Mouse (Mus musculus) ZHBTc4 (cell line): Measurements from ENCODE around the gene Tktl1.
A peak's percentile ranks its signal among the peaks of the same experiment; 100 is the strongest.
"Not testable (repeated sequence)": the region's sequence is repeated elsewhere in the genome, so short reads cannot be mapped to it uniquely, and the experiment has no call there.

Experiments used
- DNase-seq: peaks from one replicate; pipeline ENCODE4 v3.0.0-alpha.2; 2011; ENCODE audit warnings: low read depth, low spot score

Gene Tktl1

DNA sequence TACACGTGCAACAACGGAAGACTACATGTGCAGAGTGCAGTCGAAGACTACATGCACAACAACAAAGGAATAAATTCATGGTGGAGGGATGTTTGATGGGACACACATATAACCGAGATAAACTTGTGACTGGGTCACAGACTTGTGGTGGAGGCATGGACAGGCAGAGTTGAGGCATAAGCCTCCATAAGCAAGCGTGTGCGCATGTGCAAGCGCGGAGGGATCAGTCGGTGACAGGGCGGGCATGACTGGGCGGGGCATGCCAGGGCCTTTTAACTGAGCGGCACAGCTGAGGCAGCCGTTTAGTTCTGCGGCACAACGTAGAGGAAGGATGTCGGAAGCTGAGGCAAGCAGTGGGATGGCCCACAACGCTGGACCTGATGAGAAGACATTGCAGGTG lies at the start of gene Tktl1:
Tktl1 (plus strand) TSS at position 301 of the 400 bp plus-strand sequence.
- DNase-seq: peak; percentile 29

DNA sequence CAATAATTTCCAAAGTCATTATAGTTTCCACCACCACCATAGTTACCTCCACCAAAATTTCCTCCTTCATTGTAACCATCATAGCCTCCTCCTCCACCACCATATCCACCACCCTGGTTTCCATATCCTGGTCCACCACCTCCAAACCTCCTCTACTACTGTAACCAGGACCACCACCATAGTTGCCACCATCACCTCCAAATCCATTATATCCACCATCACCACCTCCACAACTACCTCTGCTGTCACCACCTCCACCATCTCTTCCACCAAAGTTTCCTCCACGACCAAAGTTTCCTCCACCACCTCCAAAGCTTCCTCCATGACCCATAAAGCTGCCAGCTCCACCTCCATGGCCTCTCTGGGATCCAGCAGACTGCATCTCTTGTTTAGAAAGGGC lies 41.8 kb upstream of the Tktl1 start, which contains the start of gene Mecp2:
Mecp2 (minus strand) TSS at position 101 of the 400 bp plus-strand sequence.
- not testable (repeated sequence) for DNase-seq

DNA sequence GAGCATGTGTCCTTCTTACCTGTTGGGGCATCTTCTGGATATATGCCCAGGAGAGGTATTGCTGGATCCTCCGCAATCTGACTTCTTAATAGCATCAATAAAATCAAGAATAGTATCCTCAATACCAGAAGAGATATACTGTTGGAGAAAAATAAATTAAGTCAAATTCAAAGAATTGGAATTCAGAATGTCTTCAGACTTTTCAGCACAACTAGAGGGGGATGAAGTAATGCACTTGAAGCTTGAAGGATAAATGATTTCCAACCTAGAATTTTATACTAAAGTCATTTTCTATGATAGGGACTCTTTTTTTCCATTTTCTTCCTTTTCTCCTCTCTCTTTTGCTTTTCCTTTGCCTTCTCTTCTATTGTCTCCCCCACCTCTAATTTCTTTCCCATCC lies 9.3 kb upstream of the Tktl1 start, which contains the start of gene Tex28:
Tex28 (minus strand) TSS at position 101 of the 400 bp plus-strand sequence.
- no peak for DNase-seq

DNA sequence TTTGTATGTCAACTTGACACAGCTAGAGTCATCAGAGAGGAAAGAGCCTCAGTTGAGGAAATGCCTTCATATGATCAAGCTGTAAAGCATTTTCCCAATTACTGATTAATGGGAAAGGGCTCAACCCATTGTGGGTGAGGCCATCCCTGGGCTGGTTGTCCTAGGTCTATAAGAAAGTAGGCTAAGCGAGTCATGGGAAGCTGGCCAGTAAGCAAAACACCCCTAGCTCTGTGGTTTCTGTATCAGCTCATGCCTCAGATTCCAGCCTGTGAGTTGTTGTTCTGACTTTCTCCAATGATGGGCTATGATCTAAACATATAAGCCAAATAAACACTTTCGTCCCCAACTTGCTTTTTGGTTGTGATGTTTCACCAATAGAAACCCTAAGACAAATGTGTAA lies 26.5 kb downstream of the Tktl1 start:
- DNase-seq: no peak

DNA sequence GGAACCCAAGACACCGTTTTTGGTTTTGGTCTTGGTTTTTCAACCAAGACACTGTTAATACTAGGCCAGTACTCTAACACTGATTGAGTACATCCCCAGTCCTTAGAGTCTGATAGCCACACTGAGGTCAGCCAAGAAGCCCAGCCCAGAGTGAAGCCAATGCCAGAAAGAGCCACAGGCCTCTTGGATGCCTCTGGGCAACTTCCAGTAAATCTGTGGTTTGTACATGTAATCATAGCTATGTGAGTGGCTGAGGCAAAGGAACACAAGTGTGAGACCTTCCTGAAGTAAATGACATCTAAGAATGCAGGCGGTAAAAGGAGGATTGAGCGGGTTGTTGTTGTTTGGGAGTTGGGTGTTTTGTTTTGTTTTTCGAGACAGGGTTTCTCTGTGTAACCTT lies 41.4 kb downstream of the Tktl1 start:
- DNase-seq: no peak

DNA sequence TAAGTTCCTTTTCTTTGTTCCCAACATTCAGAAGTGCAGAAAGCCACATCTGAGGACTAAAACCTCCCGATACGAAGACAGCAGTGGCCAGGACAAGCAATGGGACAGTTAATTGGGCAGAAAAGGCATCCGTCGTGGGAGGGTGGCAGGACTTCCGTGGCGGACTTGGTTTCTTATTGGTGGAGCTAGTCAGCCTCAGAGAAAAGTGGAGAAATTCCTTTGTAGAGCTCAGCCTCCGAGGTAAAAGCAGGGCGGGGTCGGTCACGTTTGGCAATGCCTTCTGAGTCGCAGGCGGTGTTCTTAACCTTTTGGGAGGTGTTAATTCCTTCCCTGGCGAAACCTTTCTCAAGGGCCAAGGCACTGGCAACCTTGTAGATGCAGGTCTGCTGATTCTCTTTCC lies 42.4 kb downstream of the Tktl1 start:
- peak; percentile 48 for DNase-seq

DNA sequence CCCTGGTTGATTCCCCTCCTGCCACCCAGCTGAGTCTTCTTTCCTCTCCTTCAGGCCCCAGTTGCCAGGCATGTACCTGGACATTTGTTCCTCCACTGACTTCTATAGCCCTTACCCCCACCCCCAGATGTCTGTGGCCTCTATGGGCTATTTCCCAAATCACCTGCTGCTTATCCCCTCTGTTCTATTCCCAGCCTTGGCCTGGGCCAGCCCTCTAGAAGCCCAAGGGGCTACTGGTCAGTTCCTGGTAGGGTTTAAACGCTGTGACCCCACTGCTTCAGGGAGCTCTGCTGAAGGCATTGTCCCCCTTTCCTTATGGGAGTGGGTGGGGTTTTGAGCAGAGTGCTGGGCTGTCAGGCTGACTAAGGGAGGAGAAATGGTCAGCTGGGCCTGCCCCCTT lies 43.0 kb downstream of the Tktl1 start:
- not testable (repeated sequence) for DNase-seq

DNA sequence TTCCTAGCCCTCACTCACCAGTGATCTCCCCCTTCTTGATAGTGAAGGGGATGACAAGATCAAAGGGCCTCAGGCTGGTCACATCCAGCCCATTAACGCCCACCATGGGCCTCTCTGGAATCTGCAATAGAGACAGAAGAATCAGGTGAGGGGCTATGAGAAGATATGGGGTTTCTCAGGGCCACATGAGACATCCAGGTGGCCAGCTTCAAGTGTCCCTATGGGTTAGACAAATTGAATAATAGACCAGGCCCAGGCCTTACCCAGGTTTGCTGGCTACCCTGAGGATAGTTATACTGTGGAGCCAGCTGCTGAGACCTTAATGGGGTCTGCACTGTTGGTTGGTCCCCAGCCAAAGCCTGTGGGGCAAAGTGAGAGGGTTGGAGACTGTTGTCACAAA lies 53.0 kb downstream of the Tktl1 start:
- no peak for DNase-seq

DNA sequence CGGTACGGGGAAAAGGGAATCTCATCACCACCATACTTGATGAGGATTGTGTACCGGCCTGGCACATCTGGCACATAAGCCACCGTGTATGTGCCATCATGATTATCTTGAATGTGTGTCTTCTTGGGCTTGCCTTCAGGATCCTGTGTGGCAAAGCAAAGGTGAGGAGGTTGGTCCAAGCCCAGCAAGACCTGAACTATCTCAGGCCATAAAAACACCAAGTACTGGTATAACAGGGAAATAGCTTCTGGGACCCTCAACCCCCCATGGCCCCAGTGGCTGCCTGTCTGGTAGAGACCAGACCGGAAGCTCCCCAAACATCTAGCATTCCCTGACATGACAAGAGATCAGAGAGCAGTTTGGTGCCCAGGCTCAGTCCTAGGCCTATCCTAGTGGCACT lies 56.1 kb downstream of the Tktl1 start:
- DNase-seq: no peak

DNA sequence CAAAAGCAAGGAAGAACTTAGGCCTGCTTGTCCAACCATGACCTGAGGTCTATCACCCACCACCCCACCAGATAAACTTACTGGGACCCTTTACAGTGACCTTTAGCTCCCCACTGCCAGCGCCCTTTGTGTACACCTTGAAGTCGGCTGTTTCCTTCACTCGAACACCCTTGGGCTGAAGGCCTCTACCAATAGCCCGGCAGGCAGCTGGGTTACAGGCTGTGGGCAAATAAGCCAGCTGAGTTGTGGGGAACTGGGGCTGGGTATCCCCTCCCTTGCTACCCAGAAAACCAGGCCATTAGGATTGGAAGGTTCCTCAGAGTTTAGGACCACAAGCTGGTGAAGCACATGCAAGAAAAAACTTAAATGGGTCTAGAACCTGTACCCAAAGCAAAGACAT lies 63.3 kb downstream of the Tktl1 start:
- DNase-seq: no peak

DNA sequence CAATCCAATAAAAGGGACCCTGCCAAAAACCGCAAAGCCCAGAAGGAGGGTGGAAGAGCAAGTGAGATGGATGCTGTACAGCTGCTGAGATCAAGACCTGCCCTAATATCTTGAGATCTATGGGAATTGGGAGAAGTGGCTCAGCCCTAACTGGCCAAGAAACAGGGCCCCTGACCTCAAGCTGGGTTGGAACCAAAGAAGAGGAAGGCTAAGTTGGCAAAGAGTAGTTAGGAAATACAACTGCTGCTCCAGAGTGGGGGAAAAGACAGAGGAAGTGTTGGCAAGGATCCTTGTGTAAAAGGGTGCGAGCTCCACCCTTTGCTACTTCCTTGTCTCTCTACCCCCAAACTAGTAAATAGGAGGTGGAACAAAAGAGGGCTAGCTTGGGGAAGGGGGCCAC lies 66.3 kb downstream of the Tktl1 start:
- DNase-seq: no peak

DNA sequence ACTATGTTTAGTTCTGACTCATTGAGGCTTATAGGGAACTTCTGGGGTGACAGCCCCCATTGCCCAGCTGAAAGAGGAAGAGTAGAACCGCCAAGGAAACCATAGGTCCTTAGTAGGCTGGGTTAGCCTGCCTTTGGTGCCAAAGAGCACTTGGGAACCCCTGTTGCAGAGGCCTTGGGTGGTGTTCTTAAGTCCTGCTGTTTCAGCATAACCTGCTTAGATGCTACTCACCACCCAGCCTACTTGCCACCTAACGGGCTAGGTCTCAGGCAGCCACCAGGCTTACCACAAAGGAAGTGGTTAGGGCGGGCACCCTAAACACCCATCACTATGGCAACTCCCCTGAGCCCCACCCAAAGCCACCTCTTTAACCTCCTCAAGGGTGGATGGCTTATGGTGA lies 66.7 kb downstream of the Tktl1 start:
- DNase-seq: peak; percentile 40

DNA sequence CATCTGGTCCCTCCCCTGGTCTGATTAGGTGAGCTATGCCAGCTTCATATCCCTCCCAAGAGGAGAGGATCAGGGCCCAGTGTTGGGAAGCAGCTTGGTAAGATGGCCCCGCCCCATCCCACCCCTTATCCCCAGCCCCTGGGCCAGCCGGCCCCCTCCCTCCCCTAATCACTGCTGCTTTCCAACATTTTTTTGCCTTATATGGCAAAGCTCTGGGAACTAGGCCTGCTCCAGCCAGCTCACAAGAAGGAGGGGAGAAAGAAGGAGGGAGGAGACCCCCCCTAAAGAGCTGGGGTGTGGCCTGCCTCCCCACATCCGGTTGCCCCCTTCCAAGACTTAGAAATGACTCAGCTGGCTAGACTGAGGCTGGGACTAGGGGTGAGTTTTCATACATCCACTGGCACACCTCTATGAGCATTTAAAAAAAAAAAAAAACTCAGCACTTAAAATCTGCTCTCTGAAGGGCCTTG lies 67.6 kb downstream of the Tktl1 start:
- peak; percentile 66 for DNase-seq

DNA sequence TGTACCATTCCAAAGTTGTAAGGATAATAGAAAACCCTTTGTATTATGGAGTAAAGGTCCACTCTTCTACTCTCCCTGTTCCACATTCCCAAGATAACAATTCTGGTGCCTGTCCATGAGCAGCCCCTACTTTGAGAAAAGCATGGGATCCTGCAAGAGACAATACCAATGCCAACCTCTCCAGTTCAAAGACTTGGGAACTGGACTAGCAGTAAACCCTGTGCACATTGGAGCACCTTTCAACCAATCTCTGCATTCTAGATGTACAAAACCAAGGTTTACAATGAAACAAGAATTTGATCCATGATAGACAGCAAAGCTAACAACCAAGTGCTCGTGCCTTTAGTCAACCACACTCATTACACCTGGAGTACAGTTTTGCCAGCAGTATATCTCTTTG lies 68.0 kb downstream of the Tktl1 start:
- no peak for DNase-seq

DNA sequence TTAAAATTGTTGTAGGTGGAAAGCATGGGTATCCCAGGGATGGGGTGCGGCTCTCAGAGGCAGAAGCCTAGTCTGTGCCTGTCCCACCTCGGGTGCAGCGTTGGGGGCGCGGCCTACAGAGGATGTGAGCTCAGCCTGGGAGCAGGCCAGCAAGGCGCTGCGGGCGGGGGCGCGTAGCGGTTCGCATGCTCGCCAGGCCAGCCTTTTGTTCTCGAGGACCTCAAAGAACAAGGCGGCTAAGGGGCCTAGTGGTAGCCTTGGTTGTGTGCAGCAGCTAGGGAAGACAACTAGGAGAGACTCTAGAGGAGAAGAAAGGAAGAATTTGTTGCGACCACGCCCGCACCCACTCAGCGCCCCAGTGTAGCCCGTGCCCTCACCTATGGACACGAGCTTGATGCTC lies 68.6 kb downstream of the Tktl1 start:
- peak; percentile 81 for DNase-seq

DNA sequence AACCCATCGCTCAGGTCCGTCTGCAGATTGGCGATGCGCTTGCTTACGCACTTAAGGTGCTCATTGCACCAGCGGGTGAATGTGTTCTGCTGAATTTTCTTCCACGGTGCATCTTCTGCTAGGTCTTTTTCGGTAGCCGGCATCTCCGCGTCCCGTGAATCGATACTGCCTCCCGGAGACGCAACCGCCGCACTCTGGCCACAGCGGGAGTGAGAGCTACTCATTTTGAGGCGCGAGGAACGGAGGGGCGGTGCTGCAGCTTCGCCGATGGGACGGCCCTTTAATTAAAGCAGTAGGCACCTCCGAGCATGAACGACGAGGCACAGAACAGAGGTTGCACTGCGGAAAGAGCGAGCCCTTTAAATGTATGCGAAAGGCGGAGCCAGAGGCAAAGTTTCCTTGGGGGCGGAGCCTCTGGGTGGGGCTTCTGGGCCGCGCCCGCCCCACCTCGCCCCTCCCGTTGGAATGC lies 69.2 kb downstream of the Tktl1 start:
- peak; percentile 94 for DNase-seq

DNA sequence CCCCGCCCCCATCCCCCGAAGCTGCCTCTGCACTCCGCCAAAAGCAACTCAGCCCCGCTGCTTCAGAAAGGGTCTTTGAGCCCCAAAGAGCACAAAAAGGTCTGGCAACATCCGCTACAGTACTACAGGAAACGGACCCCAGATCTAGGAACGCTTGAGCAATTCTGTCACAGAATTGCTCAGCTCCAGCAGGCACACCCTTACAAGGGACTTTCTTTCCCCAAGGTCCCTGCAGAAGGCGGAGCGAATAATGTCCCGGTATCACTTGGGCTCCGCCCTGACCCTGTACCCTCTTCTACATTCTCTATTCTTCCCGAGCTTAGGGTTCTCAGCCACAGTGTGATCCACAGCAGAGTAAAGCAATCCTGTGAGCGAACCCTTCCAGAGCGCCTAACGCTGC lies 69.6 kb downstream of the Tktl1 start:
- no peak for DNase-seq

DNA sequence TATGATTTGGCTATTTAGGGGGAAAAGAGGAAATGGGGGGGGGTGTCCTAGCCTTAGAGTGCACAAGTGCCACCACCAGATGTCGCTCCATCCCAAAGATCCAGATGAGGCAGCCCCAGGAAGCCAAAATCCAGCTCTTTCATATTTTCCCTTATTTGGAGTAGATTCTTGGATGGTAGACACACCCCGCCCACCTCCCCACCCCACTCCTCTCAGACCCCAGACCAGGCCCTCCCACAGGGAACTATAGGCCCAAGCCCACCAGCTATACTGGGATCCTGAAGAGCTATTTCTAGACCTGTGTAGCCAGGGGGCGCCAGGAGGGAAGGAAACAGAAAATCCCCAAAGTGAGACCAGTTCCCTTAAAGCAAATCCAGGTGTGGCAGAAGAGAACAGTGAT lies 71.6 kb downstream of the Tktl1 start:
- DNase-seq: peak; percentile 62

DNA sequence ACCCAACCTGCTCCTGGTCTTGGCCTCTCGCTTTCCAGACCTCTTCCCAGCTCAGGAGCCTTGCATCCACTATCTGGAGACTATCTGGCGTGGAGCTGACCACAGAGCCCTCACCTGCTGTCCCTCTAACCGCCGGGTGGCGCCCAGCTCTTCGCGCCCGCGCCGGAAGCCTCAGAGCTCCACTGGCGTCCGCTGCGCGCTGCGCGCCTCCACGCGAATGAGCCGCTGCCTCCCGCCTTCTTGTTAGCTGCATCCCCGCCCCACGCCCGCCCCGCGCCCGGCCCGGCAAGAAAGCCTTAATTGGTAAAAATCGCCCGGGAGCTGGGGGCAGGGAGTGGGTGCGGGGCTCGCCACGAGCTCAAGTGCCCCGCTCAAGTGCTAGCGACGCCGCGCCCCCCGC lies 72.6 kb downstream of the Tktl1 start, which contains the start of gene Flna:
Flna (minus strand) TSS at position 206 of the 400 bp plus-strand sequence.
- DNase-seq: peak; percentile 48

DNA sequence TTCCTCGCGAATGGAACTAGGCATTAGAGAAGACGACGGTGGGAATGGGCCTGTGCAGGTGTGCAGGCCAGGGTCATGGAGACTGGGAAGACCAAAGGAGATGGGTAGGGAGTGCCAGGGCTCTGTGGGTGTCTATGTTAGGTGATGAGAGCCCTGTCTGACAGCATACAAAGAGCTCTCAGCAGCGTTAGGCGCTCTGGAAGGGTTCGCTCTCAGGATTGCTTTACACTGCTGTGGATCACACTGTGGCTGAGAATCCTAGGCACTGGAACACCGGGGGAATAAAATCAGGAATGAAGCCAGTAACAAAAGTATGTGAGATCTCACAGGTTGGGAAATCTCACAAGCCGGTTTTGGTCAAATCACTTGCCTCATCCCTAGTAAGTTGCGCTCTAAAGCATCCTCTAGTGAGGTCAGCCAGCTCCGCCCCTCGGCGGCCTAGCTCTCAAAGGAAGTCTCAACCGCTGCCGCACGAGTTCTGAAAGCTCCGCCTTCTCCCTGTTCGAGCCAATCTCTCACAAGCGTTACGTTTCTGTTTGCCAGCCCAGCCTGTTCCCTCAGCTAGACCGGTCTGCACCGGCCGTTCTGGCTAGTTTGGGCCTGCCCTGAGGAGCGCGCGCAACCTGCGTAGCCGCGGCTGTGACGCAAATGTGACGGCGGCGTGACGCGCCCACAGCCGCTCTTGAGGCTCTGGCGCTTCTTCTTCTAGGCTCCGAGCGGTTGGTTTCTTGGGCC lies 77.3 kb downstream of the Tktl1 start, which contains the start of gene Emd:
Emd (plus strand) TSS at position 535 of the 735 bp plus-strand sequence.
- peak; percentile 97 for DNase-seq

DNA sequence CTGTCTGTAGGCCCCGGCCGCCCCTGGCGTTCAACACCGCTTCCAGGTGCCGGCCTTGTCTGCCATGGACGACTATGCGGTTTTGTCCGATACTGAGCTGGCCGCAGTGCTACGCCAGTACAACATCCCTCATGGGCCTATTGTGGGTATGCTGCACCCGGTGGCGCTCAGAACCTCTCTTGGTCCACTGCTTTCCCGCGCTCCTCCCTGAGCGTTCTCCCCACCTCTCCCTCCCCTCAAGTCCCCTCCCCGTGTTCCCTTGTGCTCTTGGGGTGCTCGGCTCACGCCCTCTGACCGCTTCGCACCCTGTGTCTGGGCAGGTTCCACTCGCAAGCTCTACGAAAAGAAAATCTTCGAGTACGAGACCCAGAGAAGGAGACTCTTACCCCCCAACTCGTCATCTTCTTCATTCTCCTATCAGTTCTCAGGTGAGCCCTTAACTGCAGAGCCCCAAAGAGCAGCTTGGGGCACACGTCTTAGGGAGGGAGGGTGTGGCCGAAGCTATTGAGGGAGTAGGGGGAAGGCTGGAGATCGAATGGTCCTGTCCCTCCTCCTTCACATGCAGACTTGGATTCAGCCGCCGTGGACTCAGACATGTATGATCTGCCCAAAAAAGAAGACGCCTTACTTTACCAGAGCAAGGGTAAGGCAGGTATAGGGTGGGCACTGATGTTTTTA lies 78.0 kb downstream of the Tktl1 start:
- DNase-seq: no peak

DNA sequence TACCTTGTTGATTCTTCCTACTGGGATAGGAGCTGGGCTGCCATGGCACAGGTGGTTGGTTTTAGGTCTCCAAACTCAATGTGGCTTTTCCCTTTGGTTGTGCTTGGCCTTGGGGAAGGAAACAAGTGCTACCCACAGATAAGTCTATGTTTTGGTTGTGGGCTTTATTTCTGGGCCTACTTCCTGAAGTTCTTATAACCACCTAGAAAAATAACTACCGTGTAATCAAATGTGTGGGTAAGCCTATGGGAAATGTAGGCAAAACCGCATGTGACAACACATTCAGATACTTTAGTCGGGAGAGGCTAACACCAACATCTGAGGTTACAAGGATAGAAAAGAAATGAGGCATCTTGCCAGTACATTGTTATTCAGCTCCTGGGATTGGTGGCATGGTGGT lies 80.7 kb downstream of the Tktl1 start:
- no peak for DNase-seq
